Mouse (Mus musculus): ENCODE results near the gene Clec2l.

Gene Clec2l

GRCm38 (mm10) chr6:38671270-38671669 is 8.4 kb downstream of the Clec2l start:
- no peak for DNase-seq

GRCm38 (mm10) chr6:38672011-38672410 is 9.1 kb downstream of the Clec2l start:
- no peak for DNase-seq

GRCm38 (mm10) chr6:38676217-38676616 is 13.3 kb downstream of the Clec2l start:
- DNase-seq: no peak

- no peak for DNase-seq
These were observed 13.9 kb downstream of the Clec2l start for GRCm38 (mm10) chr6:38676723-38677122.

GRCm38 (mm10) chr6:38677629-38678028 is 14.8 kb downstream of the Clec2l start:
- DNase-seq: no peak

- no peak for DNase-seq
These were observed 19.7 kb downstream of the Clec2l start for GRCm38 (mm10) chr6:38682532-38682931.

- DNase-seq: no peak
These were observed 24.3 kb downstream of the Clec2l start for GRCm38 (mm10) chr6:38687216-38687615.

- no peak for DNase-seq
These were observed 26.0 kb downstream of the Clec2l start for GRCm38 (mm10) chr6:38688841-38689240.

GRCm38 (mm10) chr6:38690615-38691014 is 27.7 kb downstream of the Clec2l start:
- no peak for DNase-seq

GRCm38 (mm10) chr6:38691052-38691451 is 28.2 kb downstream of the Clec2l start:
- no peak for DNase-seq

GRCm38 (mm10) chr6:38692556-38692955 is 29.7 kb downstream of the Clec2l start:
- DNase-seq: no peak

- DNase-seq: peak; percentile 83
These were observed 32.6 kb downstream of the Clec2l start for GRCm38 (mm10) chr6:38695380-38696054.

- DNase-seq: peak; percentile 61
These were observed 33.7 kb downstream of the Clec2l start for GRCm38 (mm10) chr6:38696570-38696969.

GRCm38 (mm10) chr6:38698233-38698889 is 35.5 kb downstream of the Clec2l start:
- no peak for DNase-seq

- DNase-seq: no peak
These were observed 38.6 kb downstream of the Clec2l start for GRCm38 (mm10) chr6:38701421-38701820.

- DNase-seq: no peak
These were observed 40.0 kb downstream of the Clec2l start for GRCm38 (mm10) chr6:38702810-38703399.

GRCm38 (mm10) chr6:38703526-38703925 is 40.7 kb downstream of the Clec2l start:
- no peak for DNase-seq

- no peak for DNase-seq
These were observed 41.6 kb downstream of the Clec2l start for GRCm38 (mm10) chr6:38704264-38704984.

- no peak for DNase-seq
These were observed 47.6 kb downstream of the Clec2l start for GRCm38 (mm10) chr6:38710449-38710848.

GRCm38 (mm10) chr6:38713957-38714898 is 51.4 kb downstream of the Clec2l start:
- no peak for DNase-seq

- DNase-seq: no peak
These were observed 53.0 kb downstream of the Clec2l start for GRCm38 (mm10) chr6:38715881-38716280.

- no peak for DNase-seq
These were observed 55.8 kb downstream of the Clec2l start for GRCm38 (mm10) chr6:38718625-38719024.
